Mouse (Mus musculus) layer of hippocampus, postnatal 25 days (tissue): ENCODE data around the gene Tceanc2. TPM values are rescaled to one million over a fixed set of nuclear protein-coding genes. Genes with fewer than 3 reads are reported as not detected.

Source experiments
- DNase-seq, 2 experiments: peaks; one replicate each; pipeline ENCODE4 v3.0.0; 2022; ENCODE audit warnings: mixed read lengths in 2 of 2, low spot score in 1 of 2; ENCODE audit errors: extremely low spot score in 1 of 2
- total RNA-seq, 2 experiments: library from RNA; stranded (reverse); gene quantifications; 2 replicates each; pipeline ENCODE4 v1.2.3; 2021

Tceanc2 gene
- total RNA-seq, 2 experiments from 2014 or later, result 18.6 to 20.1 TPM

- DNase-seq, result no peak
These were observed 82.9 kb downstream of the Tceanc2 start for GRCm38 (mm10) chr4:107096043-107096442.

GRCm38 (mm10) chr4:107094484-107095187 lies 84.3 kb downstream of the Tceanc2 start:
- no peak for DNase-seq

GRCm38 (mm10) chr4:107091696-107092095 lies 87.2 kb downstream of the Tceanc2 start:
- no peak for DNase-seq

- peak; percentile 52 to 61 for DNase-seq
These were observed 94.1 kb downstream of the Tceanc2 start for GRCm38 (mm10) chr4:107084858-107085257.

GRCm38 (mm10) chr4:107084343-107084742 lies 94.6 kb downstream of the Tceanc2 start:
- DNase-seq, result peak in 1 of 2 experiments; percentile 16

Other genes with a start within 250 kb of the Tceanc2 start
- 10 to 100 TPM; 58.7 to 60.6 TPM for gene Mrpl37, start 112.2 kb downstream of the Tceanc2 start, total RNA-seq
- gene Cyb5rl, start 112.1 kb downstream of the Tceanc2 start, total RNA-seq, result 1 to 10 TPM; 5.8 to 6.6 TPM
- gene Cdcp2, start 82.2 kb downstream of the Tceanc2 start, total RNA-seq, result not detected
- gene Tmem59, start 717 bp downstream of the Tceanc2 start, total RNA-seq, result 100 to 1,000 TPM; 200 to 222 TPM
- not detected for gene Ldlrad1, start 30.1 kb upstream of the Tceanc2 start, total RNA-seq
- gene Lrrc42, start 74.4 kb upstream of the Tceanc2 start, total RNA-seq, result 10 to 100 TPM; 33.2 to 40.4 TPM
- 10 to 100 TPM; 24.0 to 25.9 TPM for gene Hspb11, start 74.5 kb upstream of the Tceanc2 start, total RNA-seq
- gene Dio1, start 128.1 kb upstream of the Tceanc2 start, total RNA-seq, result not detected
- gene Yipf1, start 135.2 kb upstream of the Tceanc2 start, total RNA-seq, result 10 to 100 TPM; 52.4 to 55.0 TPM
- 10 to 100 TPM; 12.2 to 13.1 TPM for gene Ndc1, start 188.7 kb upstream of the Tceanc2 start, total RNA-seq